ENCODE assay signal across 18 mouse cellular contexts in genomic region chr5:37052846-37053245, GRCm38 (mm10). TPM values are rescaled to one million over a fixed set of nuclear protein-coding genes. Genes with fewer than 3 reads are reported as not detected.
DNase-seq lines count a peak whose midpoint lies in the region; ATAC-seq and TF ChIP-seq lines count a peak whose summit lies in the region.
"Had no signal": no experiment of that assay in that cellular context is flagged by ENCODE, and none has a peak within 500 bp of the region (broad histone marks: within the 10 kb centered on the region; RNA-seq: fewer than 3 reads in every experiment).

No protein-coding gene starts in this region.

- no peaks in the 10 kb centered on the region for H3K36me3 ChIP-seq in forebrain, embryonic 16.5 days (ENCODE audit: control insufficient read depth, insufficient read depth)
- H3K36me3 ChIP-seq in forebrain, embryonic 13.5 days (ENCODE audit: poor library complexity, severe bottlenecking) = no peaks in the 10 kb centered on the region
- H3K36me3 ChIP-seq in embryonic facial prominence, embryonic 10.5 days (replicated peaks) = no peaks in the 10 kb centered on the region
- H3K36me3 ChIP-seq: embryonic facial prominence, embryonic 15.5 days; midbrain, embryonic 12.5 days; neural tube, embryonic 12.5 days had no signal

- H3K27me3 ChIP-seq in forebrain, embryonic 16.5 days (replicated peaks; ENCODE audit: control insufficient read depth, insufficient read depth, low read length) = no peaks in the 10 kb centered on the region
- no peaks in the 10 kb centered on the region for H3K27me3 ChIP-seq in forebrain, embryonic 13.5 days
- H3K27me3 ChIP-seq in embryonic facial prominence, embryonic 10.5 days (replicated peaks; ENCODE audit: low read depth, poor library complexity, severe bottlenecking) = no peaks in the 10 kb centered on the region
- H3K27me3 ChIP-seq: embryonic facial prominence, embryonic 15.5 days; midbrain, embryonic 12.5 days; neural tube, embryonic 12.5 days had no signal

- no peak for DNase-seq in left cerebral cortex, adult 2 months (ENCODE audit: extremely low spot score in 1 of 2, low spot score in 2 of 2)
- no peak for DNase-seq in left cerebral cortex, adult 9 months (ENCODE audit: low spot score in 2 of 2)
- peak; percentile 30 for DNase-seq in ZHBTc4 (ENCODE audit: low read depth, low spot score)
- DNase-seq in cerebellum, postnatal 14 days = peak; percentile 86 to 92
- DNase-seq in embryonic facial prominence, embryonic 10.5 days (ENCODE audit: low spot score) = no peak
- no peak for DNase-seq in B cell, adult 2 months
- DNase-seq: heart, postnatal 14 days; liver, postnatal 0 days; lung, postnatal 36 days; spleen, adult 18-20 months had no signal

- H3K27ac ChIP-seq in forebrain, embryonic 16.5 days (ENCODE audit: low read length) = no peak overlapping the region
- H3K27ac ChIP-seq in forebrain, embryonic 13.5 days = no peak overlapping the region; the same call in 1 of the 2 replicates
- H3K27ac ChIP-seq in left cerebral cortex, adult 2 months = peak overlapping the region; percentile 66
- no peak overlapping the region for H3K27ac ChIP-seq in embryonic facial prominence, embryonic 10.5 days (replicated peaks)
- H3K27ac ChIP-seq: embryonic facial prominence, embryonic 15.5 days; midbrain, embryonic 12.5 days; neural tube, embryonic 12.5 days; stomach, postnatal 0 days had no signal

- no peak overlapping the region for H3K4me3 ChIP-seq in forebrain, embryonic 16.5 days (replicated peaks; ENCODE audit: low read length)
- no peak overlapping the region for H3K4me3 ChIP-seq in forebrain, embryonic 13.5 days
- H3K4me3 ChIP-seq in left cerebral cortex, adult 2 months = no peak overlapping the region
- H3K4me3 ChIP-seq in embryonic facial prominence, embryonic 10.5 days = no peak overlapping the region
- H3K4me3 ChIP-seq: embryonic facial prominence, embryonic 15.5 days; midbrain, embryonic 12.5 days; neural tube, embryonic 12.5 days had no signal

- H3K9ac ChIP-seq in forebrain, embryonic 16.5 days (replicated peaks; ENCODE audit: low read depth, low read length) = no peak overlapping the region
- no peak overlapping the region for H3K9ac ChIP-seq in forebrain, embryonic 13.5 days
- H3K9ac ChIP-seq: embryonic facial prominence, embryonic 15.5 days; liver, postnatal 0 days; midbrain, embryonic 12.5 days; neural tube, embryonic 12.5 days had no signal

- no peak overlapping the region for H3K4me2 ChIP-seq in forebrain, embryonic 16.5 days (ENCODE audit: low read length)
- H3K4me2 ChIP-seq in forebrain, embryonic 13.5 days = no peak overlapping the region
- H3K4me2 ChIP-seq: embryonic facial prominence, embryonic 15.5 days; midbrain, embryonic 12.5 days; neural tube, embryonic 12.5 days had no signal

- 54% methylated on average over 5 of the region's 5 CpGs for WGBS in forebrain, embryonic 16.5 days
- 79% methylated on average over 5 of the region's 5 CpGs for WGBS in forebrain, embryonic 13.5 days
- 88% methylated on average over 5 of the region's 5 CpGs for WGBS in embryonic facial prominence, embryonic 10.5 days

- 0 out of 2 replicates have a peak, but pooled peaks have one; percentile 16 for ATAC-seq in forebrain, embryonic 16.5 days
- no peak for ATAC-seq in forebrain, embryonic 13.5 days
- ATAC-seq: hindbrain, embryonic 16.5 days; liver, postnatal 0 days had no signal

- intact Hi-C loops in left cerebral cortex, adult 2 months (cut with DNase I) = no loop called here

- no peak for TF ChIP-seq CTCF in left cerebral cortex, adult 2 months (IDR thresholded peaks at IDR 0.05)

- H3K4me1 ChIP-seq in forebrain, embryonic 16.5 days (replicated peaks; ENCODE audit: control insufficient read depth, insufficient read depth, low read length) = peaks cover 12% of the 10 kb centered on the region
- peaks cover 19% of the 10 kb centered on the region; the same call in 1 of the 2 replicates for H3K4me1 ChIP-seq in forebrain, embryonic 13.5 days
- peaks cover 15% of the 10 kb centered on the region for H3K4me1 ChIP-seq in embryonic facial prominence, embryonic 10.5 days
- H3K4me1 ChIP-seq: embryonic facial prominence, embryonic 15.5 days; neural tube, embryonic 12.5 days had no signal

- no peaks in the 10 kb centered on the region for H3K9me3 ChIP-seq in forebrain, embryonic 16.5 days (ENCODE audit: control insufficient read depth, low read length)
- no peaks in the 10 kb centered on the region for H3K9me3 ChIP-seq in forebrain, embryonic 13.5 days (replicated peaks)
- no peaks in the 10 kb centered on the region for H3K9me3 ChIP-seq in embryonic facial prominence, embryonic 10.5 days
- H3K9me3 ChIP-seq: embryonic facial prominence, embryonic 15.5 days; midbrain, embryonic 12.5 days; neural tube, embryonic 12.5 days had no signal

RNA-seq across cellular contexts. Expression of gene Gm1043, which starts 32.3 kb away (rescaled TPM):
- polyA plus RNA-seq in forebrain, embryonic 16.5 days (2015; fragmentation: Nextera tagmentation; extraction: Ambion mirVana) = 2.6 and 4.3 TPM in 2 replicates
- 0.40 and 0.68 TPM in 2 replicates for polyA plus RNA-seq in forebrain, embryonic 13.5 days (2015; fragmentation: Nextera tagmentation; extraction: Ambion mirVana)
- total RNA-seq in left cerebral cortex, adult 2 months (2021) = 10 to 100 TPM; 42.7 to 48.5 TPM
- not detected in 2 replicates for polyA plus RNA-seq in embryonic facial prominence, embryonic 10.5 days (2016; fragmentation: Nextera tagmentation; extraction: Ambion mirVana)
- polyA plus RNA-seq: kidney, embryonic 14.5 days; liver, postnatal 0 days had no signal

Comparison
In these comparisons a context has a peak if more than half of its experiments do, and no peak if none do; other contexts are left out.
1. DNase-seq: peak in ZHBTc4 (single experiment) and cerebellum, postnatal 14 days (2 of 2); none in left cerebral cortex, adult 2 months (0 of 2), left cerebral cortex, adult 9 months (0 of 2), embryonic facial prominence, embryonic 10.5 days (single experiment) and B cell, adult 2 months (0 of 2).